Mouse (Mus musculus) kidney, adult 2 months (tissue): ENCODE data around the gene Ppp4r3b.

Experiments used
- CTCF ChIP-seq: fragments of 200-500 bp; conservative IDR thresholded peaks from 2 replicates; pipeline ENCODE4 v1.5.1; 2011; ENCODE audit warnings: low read depth, mild to moderate bottlenecking, control low read depth, low read length, moderate library complexity, mixed read lengths; ENCODE audit not compliant: insufficient read depth, insufficient read length
- POLR2A ChIP-seq: fragments of 200-500 bp; IDR thresholded peaks from one replicate; pipeline ENCODE4 v1.6.1; 2011; ENCODE audit warnings: low read depth, low read length, control low read depth

GRCm38 (mm10) chr11:29238551-29238950, 65.9 kb downstream of the Ppp4r3b start:
- TF ChIP-seq CTCF (no peak), POLR2A (no peak)
